Mouse (Mus musculus) left cerebral cortex, postnatal 36 days (tissue): ENCODE measurements around the gene Peli3. TPM values are rescaled to one million over a fixed set of nuclear protein-coding genes. Genes with fewer than 3 reads are reported as not detected.

ENCODE experiments used
- DNase-seq, 2 experiments: peaks; one replicate each; pipeline ENCODE4 v3.0.0; 2021 to 2022; ENCODE audit warnings: low spot score in 2 of 2, mixed read lengths in 1 of 2
- intact Hi-C: fragments of 180-260 bp; cut with DNase I; formaldehyde crosslinking; loops from one replicate; pipeline ENCODE4 v1.15.1; 2025
- total RNA-seq, 2 experiments: library from RNA; stranded (reverse); gene quantifications; 2 replicates each; pipeline ENCODE4 v1.2.3; 2021

Peli3 gene
- total RNA-seq, 2 experiments from 2014 or later = 25.4 to 32.9 TPM

GRCm38 (mm10) chr19:4916827-4917226 is 26.1 kb downstream of the Peli3 start:
- DNase-seq = no peak
- intact Hi-C loops = no loop called here

GRCm38 (mm10) chr19:4915924-4916603 is 26.9 kb downstream of the Peli3 start:
- intact Hi-C loops = no loop called here
- DNase-seq = no peak

- intact Hi-C loops = loop anchor here (5.0 kb wide), 2 partner anchors 152 to 282 kb away; partner anchors contain the start of genes Rbm4b and Rce1
- DNase-seq = no peak
These were observed 33.6 kb downstream of the Peli3 start for GRCm38 (mm10) chr19:4909376-4909775.

- intact Hi-C loops = loop anchor here (5.0 kb wide), 2 partner anchors 151 to 281 kb away; partner anchors contain the start of genes Rbm4b and Rce1
- no peak for DNase-seq
These were observed 34.8 kb downstream of the Peli3 start for GRCm38 (mm10) chr19:4908107-4908506.

DNA sequence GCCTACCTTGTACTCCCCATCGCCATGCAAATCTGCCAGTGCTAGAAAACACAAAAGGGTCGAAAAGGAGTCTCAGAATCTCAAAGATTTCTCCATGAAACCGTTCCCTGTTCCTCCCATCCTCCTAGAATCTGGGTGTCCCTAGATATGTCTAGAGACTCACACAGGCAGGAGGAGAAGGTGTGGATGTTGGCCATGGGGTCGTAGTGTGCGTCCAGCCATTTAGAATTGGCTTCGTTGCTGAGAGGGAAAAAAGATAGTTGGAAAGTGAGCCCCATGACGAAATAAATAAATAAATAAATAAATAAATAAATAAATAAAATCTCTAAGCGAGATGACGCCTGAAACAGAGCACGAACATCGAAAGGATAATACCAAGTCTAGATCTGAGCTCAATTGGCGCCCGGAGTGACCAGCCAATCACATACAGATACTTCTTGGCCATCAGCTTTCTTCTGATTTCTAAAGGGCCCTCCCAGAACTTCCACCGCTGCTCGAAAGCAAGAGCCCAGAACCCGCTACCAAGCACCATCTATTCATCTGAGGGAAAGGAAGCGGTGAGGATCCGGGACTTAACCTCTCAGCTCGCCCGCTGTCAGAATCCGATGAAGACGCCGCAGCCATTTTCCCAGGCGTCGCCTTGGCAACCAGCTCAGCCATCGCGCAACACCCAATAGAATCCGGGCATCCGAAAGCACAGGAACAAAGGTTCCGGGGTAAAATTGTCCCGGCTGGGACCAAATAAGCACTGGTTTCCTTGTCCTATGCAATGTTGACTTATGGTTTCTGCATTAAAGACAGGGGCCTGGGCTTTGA is 36.7 kb downstream of the Peli3 start, which contains the start of gene Bbs1:
Gene Bbs1, minus strand, starts transcription at position 650 of the 816 bp plus-strand sequence.
- peak; percentile 81 to 82 for DNase-seq
- intact Hi-C loops = loop anchor here (5.0 kb wide), 2 partner anchors 149 to 279 kb away; partner anchors contain the start of genes Rbm4b and Rce1

DNA sequence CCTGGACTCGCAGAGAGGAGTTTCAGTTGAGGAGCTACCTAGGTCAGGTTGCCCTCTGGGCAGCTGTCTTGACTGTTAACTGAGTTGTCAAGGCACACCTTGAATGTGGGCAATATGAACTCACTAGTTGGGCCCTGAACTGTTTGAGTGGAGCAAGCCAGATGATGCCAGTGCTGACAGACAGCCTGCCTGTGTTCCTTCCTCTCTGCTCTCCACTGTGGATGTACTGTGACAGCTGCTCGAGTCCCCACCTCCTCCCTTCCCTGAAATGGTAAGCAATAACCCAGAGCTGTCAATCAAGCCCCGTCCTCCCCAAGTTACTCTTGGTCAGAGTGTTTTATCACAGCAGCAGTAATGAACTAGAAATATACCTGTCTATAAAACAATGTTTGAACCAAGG is 43.0 kb downstream of the Peli3 start:
- DNase-seq = no peak
- intact Hi-C loops = no loop called here

DNA sequence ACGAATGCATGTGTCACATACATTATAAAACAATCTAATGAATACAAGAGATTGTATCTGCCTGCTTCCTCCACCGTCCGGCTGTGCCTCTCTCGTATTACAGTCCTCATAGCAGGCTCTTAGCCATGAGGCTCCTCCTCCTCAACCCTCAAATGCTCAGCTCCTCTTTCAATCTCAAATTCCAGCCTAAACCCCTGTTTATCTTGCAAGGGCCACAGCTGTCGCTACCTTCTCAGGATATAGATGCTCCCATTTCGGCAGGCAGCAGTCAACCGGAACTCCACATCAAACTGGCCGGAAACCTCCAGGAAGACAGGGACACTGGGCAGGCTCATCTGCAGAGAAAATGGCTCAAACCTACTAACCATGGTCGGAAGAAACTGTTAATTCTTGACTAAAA is 44.0 kb downstream of the Peli3 start:
- DNase-seq = no peak
- intact Hi-C loops = no loop called here

GRCm38 (mm10) chr19:4896780-4897520 is 46.0 kb downstream of the Peli3 start:
- intact Hi-C loops = no loop called here
- no peak for DNase-seq

GRCm38 (mm10) chr19:4891798-4892197 is 51.1 kb downstream of the Peli3 start:
- intact Hi-C loops = no loop called here
- DNase-seq = no peak

- intact Hi-C loops = no loop called here
These were observed 53.1 kb downstream of the Peli3 start for GRCm38 (mm10) chr19:4889791-4890190.

DNA sequence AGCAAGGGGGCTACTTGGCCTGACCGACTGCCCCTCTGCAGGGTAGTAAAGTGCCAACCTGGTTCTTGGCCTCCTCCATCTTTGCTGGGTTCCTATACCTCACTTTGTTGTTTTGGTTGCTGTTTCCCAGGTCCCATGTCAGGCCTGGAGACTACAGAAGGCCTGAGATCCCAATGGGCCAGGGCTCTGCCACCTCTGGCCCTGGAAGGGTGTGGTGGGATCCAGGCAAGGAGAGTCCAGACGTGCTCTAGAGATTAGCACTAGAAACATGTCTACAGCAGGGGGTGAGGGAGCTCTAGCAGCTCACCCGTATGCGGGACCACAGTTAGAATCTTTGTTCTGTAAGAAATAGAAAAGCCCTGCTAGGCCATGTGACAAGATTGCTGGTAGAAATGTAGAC is 59.0 kb downstream of the Peli3 start:
- DNase-seq = no peak
- intact Hi-C loops = no loop called here

More at GRCm38 (mm10) chr19:4889791-4890190, 53.1 kb downstream of the Peli3 start:
- DNase-seq = no peak

Other genes starting within 250 kb of the Peli3 start
- gene Gm960, start 244.5 kb downstream of the Peli3 start, total RNA-seq = 1 to 10 TPM; 1.4 to 2.3 TPM
- 100 to 1,000 TPM; 587 to 665 TPM for gene Sptbn2, start 232.0 kb downstream of the Peli3 start, total RNA-seq
- 10 to 100 TPM; 16.6 to 18.0 TPM for gene Rbm4b, start 186.6 kb downstream of the Peli3 start, total RNA-seq
- 10 to 100 TPM; 87.3 to 95.7 TPM for gene Rbm4, start 149.2 kb downstream of the Peli3 start, total RNA-seq
- gene Gm21992, start 131.5 kb downstream of the Peli3 start, total RNA-seq = 10 to 100 TPM; 17.6 to 23.7 TPM
- 10 to 100 TPM; 47.1 to 55.2 TPM for gene Rbm14, start 131.5 kb downstream of the Peli3 start, total RNA-seq
- gene Ccs, start 103.8 kb downstream of the Peli3 start, total RNA-seq = 10 to 100 TPM; 33.1 to 37.5 TPM
- gene Ccdc87, start 103.8 kb downstream of the Peli3 start, total RNA-seq = 1 to 10 TPM; 2.8 to 3.1 TPM
- gene Ctsf, start 88.0 kb downstream of the Peli3 start, total RNA-seq = 100 to 1,000 TPM; 103 to 112 TPM
- 1 to 10 TPM; 1.6 to 2.2 TPM for gene Actn3, start 65.2 kb downstream of the Peli3 start, total RNA-seq
- gene Zdhhc24, start 64.5 kb downstream of the Peli3 start, total RNA-seq = 10 to 100 TPM; 24.6 to 26.3 TPM
- 10 to 100 TPM; 42.1 to 47.8 TPM for gene Bbs1, start 36.5 kb downstream of the Peli3 start, total RNA-seq
- gene Dpp3, start 14.8 kb downstream of the Peli3 start, total RNA-seq = 10 to 100 TPM; 41.2 to 42.6 TPM
- 10 to 100 TPM; 50.8 to 64.8 TPM for gene Mrpl11, start 19.0 kb upstream of the Peli3 start, total RNA-seq
- gene Npas4, start 47.2 kb upstream of the Peli3 start, total RNA-seq = 10 to 100 TPM; 13.7 to 30.9 TPM
- gene Slc29a2, start 80.7 kb upstream of the Peli3 start, total RNA-seq = 10 to 100 TPM; 15.0 to 17.2 TPM
- 100 to 1,000 TPM; 118 to 135 TPM for gene B4gat1, start 95.7 kb upstream of the Peli3 start, total RNA-seq
- 1 to 10 TPM; 4.6 to 6.1 TPM for gene AC124502.3, start 95.8 kb upstream of the Peli3 start, total RNA-seq
- gene Brms1, start 98.2 kb upstream of the Peli3 start, total RNA-seq = 10 to 100 TPM; 22.7 to 25.6 TPM
- gene Rin1, start 107.4 kb upstream of the Peli3 start, total RNA-seq = 10 to 100 TPM; 70.3 to 88.1 TPM
- 1 to 10 TPM; 4.6 to 5.1 TPM for gene Cd248, start 125.0 kb upstream of the Peli3 start, total RNA-seq
- gene Tmem151a, start 142.4 kb upstream of the Peli3 start, total RNA-seq = 100 to 1,000 TPM; 152 to 188 TPM
- gene Yif1a, start 145.4 kb upstream of the Peli3 start, total RNA-seq = 10 to 100 TPM; 24.8 to 26.1 TPM
- gene Cnih2, start 155.4 kb upstream of the Peli3 start, total RNA-seq = 100 to 1,000 TPM; 260 to 267 TPM
- 100 to 1,000 TPM; 141 to 170 TPM for gene Rab1b, start 163.9 kb upstream of the Peli3 start, total RNA-seq
- 100 to 1,000 TPM; 255 to 284 TPM for gene Klc2, start 175.4 kb upstream of the Peli3 start, total RNA-seq